Mouse (Mus musculus) ZHBTc4 (cell line): ENCODE measurements at regions not wholly inside any gene's neighbourhood (a gene's known extent, or its start where the extent isn't known, plus 50 kb on each side); places are given as distances from the start of the nearest gene placed in this dataset.
A peak's percentile ranks its signal among the peaks of the same experiment; 100 is the strongest.

ENCODE experiments used
- DNase-seq: peaks from one replicate; pipeline ENCODE4 v3.0.0-alpha.2; 2011; ENCODE audit warnings: low read depth, low spot score

DNA sequence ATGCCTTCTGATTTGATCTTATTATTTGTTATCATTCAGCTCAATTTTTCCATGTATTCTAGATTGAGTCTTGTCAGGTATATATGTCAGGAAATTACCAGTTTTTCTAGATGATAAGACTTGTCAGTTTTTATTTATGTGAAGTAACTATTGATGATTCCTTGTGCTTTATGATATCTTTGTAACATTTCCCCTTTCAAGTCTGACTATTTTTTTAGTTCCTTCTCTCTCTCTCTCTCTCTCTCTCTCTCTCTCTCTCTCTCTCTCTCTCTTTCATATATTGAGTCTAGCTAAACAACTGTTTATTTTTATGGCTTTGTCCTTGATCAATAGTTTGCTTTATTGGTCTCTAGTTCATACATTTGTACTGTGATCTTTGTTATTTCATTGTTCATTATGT is 199.7 kb upstream of the Sema3a start:
- DNase-seq, result no peak

DNA sequence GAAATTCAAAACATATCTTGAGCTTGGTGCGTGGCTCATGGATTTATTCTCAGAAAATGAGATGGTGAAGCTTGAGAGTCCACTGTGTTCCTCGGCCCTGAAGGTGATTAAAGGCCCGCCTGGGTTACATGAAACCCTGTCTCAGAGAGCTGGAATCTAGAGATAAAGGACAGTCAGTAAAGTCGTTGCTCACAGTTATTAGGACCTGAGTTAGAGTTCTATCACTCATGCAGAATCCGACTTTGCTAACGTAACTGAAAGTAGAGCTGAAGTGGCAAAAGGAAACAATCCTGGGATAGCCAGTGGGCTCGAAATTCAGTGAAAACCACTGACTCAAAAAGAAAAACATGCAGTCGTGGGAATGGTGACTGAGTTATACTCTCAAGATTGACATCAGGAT is 198.9 kb upstream of the Sema3a start:
- no peak for DNase-seq

DNA sequence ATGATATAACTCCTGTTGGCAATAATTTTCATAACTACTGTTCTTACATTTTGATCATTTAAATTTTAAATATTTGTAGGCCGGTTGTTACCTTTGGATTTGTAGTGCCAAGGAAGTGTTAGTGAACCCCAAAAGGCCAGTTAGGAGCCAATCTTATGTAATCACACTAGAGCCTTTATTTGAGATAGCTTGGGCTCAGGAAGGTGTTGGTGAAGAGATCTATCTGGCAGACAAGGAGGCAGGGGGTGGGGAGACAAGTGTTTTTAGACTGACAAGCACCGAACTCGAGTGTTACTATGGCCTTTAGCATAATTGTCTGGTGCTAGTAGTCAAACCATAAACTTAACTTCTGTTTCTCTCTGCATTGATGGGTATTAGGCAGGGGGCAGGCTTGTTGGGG is 198.0 kb upstream of the Sema3a start:
- no peak for DNase-seq

DNA sequence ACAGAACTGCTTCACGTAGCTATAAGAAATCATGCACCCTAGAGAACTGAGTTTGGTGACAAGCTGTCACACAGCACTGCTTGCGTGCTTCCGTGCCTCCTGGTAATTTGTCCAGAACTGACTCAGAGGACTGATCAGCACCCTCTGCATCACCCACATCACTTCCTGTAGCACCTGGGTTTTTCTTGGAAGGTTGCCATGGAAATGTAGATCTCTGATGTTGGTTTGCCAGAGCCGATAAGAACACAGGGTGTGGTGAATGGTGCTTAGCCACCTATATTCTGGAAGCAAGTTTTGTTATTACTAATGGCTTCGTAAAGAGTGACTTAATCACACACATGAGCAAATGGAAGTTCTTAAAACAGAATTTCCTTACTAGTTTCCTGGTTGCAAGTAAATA is 188.2 kb upstream of the Sema3a start:
- no peak for DNase-seq

DNA sequence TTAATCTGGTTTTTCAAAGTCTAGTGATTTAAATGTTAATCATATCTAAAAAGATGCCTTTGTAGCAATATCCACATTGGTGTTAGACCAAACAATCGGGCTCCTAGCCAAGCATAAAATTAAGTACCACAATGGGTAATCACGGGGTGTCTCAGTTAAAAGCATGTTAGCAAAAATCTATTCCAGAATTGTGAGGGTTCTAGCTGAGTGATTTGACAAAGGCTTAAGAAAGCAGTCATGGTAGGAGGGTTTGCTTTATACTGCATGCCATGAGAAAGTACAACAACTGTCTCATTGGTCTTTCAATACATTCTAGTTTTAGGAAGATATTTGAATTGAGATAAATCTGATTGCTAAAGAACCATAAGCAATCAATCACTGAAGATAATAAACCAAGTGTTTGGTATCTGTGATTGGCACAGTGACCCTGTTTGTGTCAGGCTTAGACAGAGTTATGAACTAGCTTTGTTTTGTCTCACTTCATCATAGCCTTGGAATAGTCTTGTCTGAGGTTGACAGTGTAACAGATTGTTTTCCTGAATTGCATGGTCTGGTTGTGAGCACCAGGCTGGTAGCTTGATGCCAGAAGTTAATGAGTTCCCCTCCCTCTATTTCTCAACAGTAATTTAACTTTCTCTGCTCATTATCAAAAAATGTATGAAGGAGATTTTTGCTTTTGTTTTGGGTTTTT is 186.9 kb upstream of the Sema3a start:
- no peak for DNase-seq

DNA sequence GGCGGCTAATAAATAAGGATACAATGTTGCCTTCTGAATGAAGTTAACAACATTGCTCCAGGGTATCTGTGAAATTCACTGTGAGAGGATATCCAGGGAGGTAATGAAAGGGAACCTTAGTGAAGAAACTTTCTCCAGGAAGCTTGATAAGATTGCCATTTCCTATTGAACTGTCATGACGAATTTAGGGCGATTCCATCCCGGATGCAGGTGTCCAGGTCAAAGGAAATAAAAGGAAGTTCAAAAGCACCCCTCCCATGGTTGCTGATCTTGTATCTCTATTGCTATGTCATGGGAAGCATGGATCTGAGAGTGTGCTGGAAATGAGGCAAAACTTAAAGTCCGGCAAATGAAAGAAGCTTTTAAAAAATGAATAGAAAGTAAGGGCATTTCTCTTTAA is 180.7 kb upstream of the Sema3a start:
- no peak for DNase-seq

DNA sequence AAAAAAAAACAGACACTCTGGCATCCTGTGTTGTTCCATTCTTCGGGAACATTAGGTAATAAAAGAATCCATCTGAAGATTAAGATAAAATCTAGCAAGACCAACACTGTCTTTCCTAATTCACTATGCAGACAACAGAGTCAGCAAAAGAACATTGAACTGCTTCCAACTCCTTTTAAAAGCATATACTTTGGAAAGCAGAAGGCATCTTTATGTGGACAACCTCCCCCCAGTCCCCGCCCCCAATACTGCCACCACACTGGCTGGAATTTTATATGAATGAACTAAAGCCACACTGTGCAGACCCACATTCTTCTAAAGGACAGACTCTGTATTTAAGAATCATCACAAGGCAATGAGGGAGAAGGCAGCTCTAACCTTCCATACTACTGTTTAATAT is 176.7 kb upstream of the Sema3a start:
- no peak for DNase-seq

DNA sequence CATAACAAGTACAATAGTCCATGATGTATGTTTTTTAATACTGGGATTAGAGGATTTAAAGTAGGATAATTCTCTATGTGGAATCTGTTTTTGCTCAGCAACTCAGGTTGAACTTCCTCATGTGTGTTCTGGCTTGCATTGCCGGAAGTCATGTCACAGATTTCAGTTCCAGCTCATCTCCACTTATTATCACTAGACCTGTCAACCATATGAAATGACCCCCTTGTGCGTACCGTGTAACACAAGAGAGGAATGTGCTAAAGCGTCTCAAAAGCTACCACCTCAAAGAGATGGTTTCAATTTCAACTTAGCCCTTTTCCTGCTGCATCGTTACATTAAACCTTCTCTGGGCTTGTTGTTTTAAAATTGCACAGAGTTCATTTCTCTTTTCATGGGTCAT is 154.2 kb upstream of the Sema3a start:
- no peak for DNase-seq

DNA sequence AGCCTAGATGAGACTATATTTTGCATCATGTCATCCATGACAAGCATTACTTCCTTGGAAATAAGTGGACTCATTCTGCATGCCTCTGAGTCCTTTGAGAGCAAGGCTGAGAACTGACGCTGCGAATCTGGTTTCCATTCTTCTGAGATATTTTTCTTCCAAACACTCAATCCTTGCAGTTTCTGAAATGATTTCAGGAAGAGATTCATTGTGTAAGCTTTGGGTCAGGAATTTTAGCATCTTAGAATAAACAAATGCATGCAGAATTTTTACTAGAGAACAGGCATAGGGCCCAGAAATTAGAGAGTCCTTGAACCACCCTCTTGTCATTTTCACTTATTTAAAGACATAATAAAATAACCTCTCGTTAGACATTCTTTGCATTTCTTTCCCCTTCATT is 151.5 kb upstream of the Sema3a start:
- no peak for DNase-seq

DNA sequence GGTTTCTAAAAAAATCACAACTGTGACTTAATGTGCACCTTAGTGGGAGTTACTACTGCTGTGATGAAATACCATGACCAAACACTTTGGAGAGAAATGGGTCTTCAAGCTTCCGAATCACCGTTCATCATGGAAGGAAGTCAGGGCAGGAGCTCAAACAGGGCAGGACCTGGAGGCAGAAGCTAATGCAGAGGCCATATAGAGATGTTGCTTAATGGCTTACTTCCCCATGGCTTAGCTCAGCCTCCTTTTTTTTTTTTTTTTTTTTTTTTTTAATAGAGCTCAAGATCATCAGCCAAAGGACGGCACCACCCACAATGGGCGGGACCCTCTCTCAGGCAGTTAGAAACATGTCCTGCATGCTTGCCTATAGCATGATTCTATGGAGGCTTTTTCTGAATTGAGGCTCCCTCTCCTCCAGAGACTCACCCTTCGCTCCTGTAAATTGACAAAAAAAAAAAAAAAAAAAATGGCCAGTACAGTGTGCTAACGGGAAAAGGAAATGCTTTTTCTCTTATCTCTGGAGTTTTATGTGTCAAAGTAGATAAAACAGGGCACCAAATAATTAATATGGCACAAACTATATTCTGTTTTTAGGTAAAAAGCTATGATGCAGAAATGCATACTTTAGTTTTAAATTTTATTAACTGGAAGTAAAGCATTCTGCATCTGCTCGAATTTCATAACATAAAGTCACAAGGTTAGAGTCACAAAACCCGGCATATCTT is 149.0 kb upstream of the Sema3a start:
- DNase-seq, result no peak

DNA sequence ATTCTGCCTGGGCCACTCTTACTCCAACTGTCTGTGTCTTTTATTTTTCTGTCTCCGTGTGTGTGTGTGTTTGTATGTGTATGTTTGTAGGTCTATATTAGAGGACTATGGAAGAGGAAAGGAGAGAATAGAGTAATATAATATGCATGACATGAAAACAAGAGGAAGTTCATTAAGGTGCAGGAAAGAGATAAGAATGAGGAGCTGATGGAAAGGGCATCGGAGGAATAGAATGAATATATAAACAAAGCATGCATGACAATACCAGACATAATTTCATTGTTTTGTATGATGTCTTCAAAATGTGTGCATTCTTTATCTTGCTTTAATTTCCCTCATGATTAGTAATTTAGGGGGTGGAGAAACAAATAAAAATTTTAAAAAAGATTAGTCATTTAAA is 147.3 kb upstream of the Sema3a start:
- no peak for DNase-seq

DNA sequence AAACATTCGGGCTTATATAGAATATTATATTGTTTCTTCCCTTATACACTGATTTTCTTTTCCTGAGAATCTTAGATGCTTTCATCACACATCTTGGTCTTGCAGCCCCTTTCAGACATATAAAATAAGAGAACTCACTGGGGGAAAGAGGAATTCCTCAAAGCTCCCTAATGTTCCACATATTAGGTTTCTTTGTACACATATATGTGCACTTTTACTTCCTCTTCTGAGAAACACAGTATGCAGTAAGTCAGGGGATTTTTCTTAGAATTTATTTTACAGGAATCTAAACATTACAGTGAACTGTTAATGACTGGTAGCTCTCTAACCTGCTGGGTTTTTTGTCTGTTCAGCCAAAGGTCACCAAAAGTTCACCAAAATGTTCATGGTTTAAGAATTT is 131.4 kb upstream of the Sema3a start:
- no peak for DNase-seq

DNA sequence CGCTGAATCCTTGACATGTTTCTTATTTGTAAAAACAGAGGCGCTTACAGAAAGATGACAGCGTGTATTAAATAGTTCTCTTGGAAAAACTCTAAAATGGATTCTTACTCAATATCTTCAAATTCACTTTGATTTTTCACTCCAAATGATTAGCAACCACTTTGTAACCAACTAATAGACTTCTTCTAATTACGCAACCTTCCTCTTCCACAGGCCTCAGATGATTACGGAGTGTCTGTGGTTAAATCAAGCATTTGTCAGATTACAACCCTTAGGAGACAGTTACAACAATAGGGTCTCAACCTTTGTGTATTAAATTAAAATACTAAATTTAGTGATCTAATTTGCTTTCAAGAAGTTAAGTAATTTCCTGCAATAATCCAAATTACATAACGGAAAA is 127.8 kb upstream of the Sema3a start:
- no peak for DNase-seq

DNA sequence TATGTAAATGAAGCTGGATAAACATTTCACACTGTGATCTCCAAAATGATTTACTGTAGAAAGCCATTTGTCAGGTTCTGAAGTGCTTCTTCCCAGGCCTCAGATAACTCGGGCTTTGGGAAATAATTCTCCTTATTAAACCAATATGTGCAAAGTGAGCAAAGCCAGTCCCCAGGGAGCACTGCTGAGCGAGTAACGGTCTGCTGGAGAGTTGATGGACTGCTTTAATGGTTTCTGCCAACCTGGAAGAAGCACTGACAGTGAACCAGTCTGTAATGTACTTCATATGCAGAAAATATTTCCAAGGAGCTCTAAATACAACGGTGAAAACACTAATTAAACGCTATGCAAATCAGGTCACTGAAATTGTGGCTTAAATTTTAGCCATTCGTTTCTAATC is 118.1 kb upstream of the Sema3a start:
- no peak for DNase-seq

DNA sequence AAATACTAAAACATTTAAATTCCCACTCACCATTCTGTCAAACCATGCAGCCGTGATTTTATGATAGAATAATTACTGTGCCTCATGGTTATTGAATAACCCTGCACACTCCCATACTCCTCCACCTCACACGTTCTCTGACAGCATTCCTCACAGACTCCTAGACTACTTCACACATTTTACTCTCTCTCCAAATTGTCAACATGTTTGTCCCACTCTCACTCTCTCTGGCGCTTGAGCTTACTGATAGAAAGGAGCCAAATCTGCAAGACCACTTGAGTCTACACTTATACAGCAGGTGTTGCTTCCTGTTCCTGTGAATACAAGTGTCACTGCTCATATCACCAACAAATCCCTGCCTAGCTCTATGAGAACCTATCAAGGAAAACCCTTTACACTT is 102.9 kb upstream of the Sema3a start:
- no peak for DNase-seq

DNA sequence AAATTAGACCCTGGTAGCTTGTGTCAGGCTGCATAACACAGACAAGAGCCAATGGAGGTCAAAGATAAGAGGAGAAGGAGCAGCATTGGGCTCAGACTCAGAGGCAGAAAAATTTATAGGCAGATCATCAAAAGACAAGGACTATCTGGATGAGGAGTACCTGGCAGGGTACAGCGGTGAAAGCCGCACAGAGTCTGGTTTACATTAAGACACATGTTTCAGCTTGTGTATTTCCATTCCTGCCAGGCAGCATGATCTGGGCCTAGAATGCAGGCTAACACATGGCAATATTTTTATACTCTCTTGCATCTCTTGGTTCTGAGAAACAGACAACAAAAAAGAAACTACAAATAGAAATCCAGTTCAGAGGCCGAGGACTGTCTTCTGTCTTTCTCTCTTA is 91.9 kb upstream of the Sema3a start:
- DNase-seq, result no peak

DNA sequence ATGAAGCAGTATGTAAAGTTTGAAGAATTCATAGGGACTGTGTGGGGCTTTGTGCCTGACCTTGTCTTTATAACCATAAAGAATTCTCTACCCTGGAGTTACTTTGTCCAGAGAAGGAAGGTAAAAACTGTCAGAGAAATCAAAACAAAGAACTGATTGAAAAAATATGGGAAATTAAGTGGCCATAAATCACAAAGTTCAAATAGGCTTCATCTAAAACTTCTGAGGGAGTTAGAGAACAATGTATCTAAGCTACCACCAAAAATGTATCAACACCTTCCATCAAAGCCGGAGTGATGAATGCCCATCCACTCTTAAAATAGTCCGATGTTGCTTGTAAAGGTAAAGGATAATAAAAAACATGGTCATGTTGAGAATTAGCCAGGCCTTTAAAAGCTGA is 89.1 kb upstream of the Sema3a start:
- DNase-seq, result no peak

DNA sequence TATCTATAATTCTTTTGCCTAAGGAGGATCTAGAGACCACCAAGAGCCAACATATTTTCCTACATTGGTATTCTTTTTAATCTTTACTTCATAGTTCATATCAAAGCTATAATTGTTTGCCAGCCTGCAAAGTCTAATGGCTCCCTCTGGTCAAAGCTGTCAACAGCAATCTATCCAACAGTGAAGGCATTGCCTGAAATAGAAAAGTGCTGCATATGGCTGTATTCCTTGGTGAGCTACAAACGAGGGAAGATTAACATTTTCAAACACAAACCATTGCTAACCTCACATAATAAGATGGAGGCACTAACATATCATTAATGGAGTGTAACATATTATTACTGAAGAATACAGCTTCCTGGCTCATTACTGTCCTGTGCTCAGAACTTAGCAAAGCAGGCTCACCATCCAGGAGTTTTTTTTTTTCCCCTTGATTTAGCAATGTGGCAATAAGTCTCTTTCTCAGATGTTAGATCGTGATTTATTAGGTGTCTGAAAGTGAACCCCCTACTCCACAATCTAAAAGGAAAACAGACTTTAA is 66.3 kb upstream of the Sema3a start:
- DNase-seq, result no peak

DNA sequence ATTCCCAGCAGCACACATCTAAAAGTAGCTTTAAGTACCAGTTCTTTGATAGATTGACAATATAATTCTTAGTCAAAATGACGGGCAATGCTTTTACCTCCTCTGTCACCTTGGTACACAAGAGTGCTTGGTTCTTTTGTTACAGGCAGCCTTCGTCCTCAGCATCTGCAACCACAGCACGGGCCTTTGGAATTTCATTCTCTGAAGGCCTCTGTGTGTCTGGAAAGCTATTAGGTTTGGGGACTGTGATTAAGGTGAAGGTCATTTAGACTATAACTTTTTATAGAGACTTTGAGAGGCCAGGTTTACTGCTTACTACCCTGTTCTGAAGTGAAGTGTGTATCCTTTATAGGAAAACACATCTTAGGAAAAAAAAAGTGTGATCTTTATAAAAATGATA is 58.3 kb upstream of the Sema3a start:
- DNase-seq, result peak; percentile 5
